Mouse (Mus musculus) G1E (cell line): ENCODE results near the gene Ngly1. TPM values are rescaled to one million over a fixed set of nuclear protein-coding genes. Genes with fewer than 3 reads are reported as not detected.

Experiments
- ATAC-seq: 2 replicates; pipeline ENCODE4 v1.8.0; 2016; ENCODE audit warnings: mild to moderate bottlenecking; ENCODE audit not compliant: insufficient number of reproducible peaks, poor library complexity, low FRiP score, severe bottlenecking; ENCODE audit errors: extremely low read depth
- DNase-seq: peaks from one replicate; pipeline ENCODE4 v3.0.0; 2012; ENCODE audit warnings: low spot score
- H3K27me3 ChIP-seq: 2 replicates; pipeline ENCODE4 v1.6.1; 2012; ENCODE audit warnings: mild to moderate bottlenecking, low read length, inconsistent platforms; ENCODE audit not compliant: insufficient read depth
- H3K36me3 ChIP-seq: replicated peaks from 2 replicates; pipeline ENCODE3; 2012; ENCODE audit warnings: mild to moderate bottlenecking, inconsistent platforms
- H3K4me1 ChIP-seq: 2 replicates; pipeline ENCODE4 v1.6.1; 2012; ENCODE audit warnings: low read depth, low read length, inconsistent platforms, mixed read lengths; ENCODE audit not compliant: insufficient read depth
- H3K4me3 ChIP-seq: 2 replicates; pipeline ENCODE4 v1.5.1; 2012; ENCODE audit warnings: low read depth, mild to moderate bottlenecking, inconsistent platforms, low read length, moderate library complexity, mixed read lengths
- H3K9me3 ChIP-seq: replicated peaks from 2 replicates; pipeline ENCODE4 v1.6.1; 2012; ENCODE audit warnings: inconsistent platforms
- CTCF ChIP-seq: IDR thresholded peaks from 2 replicates; pipeline ENCODE4 v1.5.1; 2012; ENCODE audit warnings: low read depth, low read length, inconsistent platforms, mixed read lengths
- GATA1 ChIP-seq: IDR thresholded peaks from 2 replicates; pipeline ENCODE4 v1.6.1; 2012; ENCODE audit warnings: borderline replicate concordance, low read length, inconsistent platforms, mixed read lengths
- GATA2 ChIP-seq: IDR thresholded peaks from 2 replicates; pipeline ENCODE4 v1.6.1; 2012; ENCODE audit warnings: low read depth, low read length, inconsistent platforms, borderline replicate concordance
- POLR2AphosphoS5 ChIP-seq: IDR thresholded peaks from 2 replicates; pipeline ENCODE4 v1.6.1; 2012; ENCODE audit warnings: low read depth, low read length, inconsistent platforms; ENCODE audit not compliant: insufficient replicate concordance
- TAL1 ChIP-seq: conservative IDR thresholded peaks from 2 replicates; pipeline ENCODE4 v1.6.1; 2012; ENCODE audit warnings: low read depth, low read length, inconsistent platforms, mixed read lengths
- polyA plus RNA-seq: library from polyadenylated mRNA; stranded (reverse); fragments of >175 nt; gene quantifications from 2 replicates; pipeline ENCODE4 v1.2.3, GENCODE M21; 2012
- total RNA-seq, 2 experiments: library from RNA; stranded (forward) in 1 of 2; stranded (reverse) in 1 of 2; fragments of 200-1000 nt in 1 of 2; fragments of >200 nt in 1 of 2; fragmentation: Nextera tagmentation in 1 of 2; gene quantifications; 2 replicates each; pipeline ENCODE4 v1.2.3; 2014 to 2017

The Ngly1 gene
- total and polyA plus RNA-seq, 3 experiments: 47.1 to 275 (median 48.2) TPM

DNA sequence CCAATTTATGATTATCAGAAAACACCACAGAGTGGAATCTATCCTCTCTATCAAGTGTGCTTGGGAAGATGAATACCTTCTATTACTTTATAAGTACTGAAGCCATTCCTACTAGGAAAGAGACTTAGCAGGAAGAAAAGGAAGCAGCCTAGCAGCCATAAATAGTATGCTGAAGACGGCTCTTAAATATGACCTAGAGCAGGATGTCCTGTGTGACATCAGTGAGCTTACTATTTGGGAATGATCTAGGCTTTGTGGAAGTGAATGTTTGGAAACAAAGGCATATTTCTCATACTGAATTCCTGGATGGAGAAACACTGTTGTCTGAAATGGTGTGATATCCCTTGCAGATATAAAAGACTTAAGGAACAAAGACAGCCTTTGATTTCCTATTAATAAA is 67.6 kb downstream of the Ngly1 start:
- Histone ChIP-seq H3K4me3 (no peak overlapping the region), H3K9me3 (no peaks in the 10 kb centered on the region), H3K36me3 (peaks cover 10% of the 10 kb centered on the region), H3K27me3 (peaks cover 3% of the 10 kb centered on the region; the same call in 1 of the 2 replicates), H3K4me1 (no peaks in the 10 kb centered on the region)
- TF ChIP-seq POLR2AphosphoS5 (no peak), GATA1 (no peak), GATA2 (no peak), TAL1 (no peak), CTCF (no peak)
- no peak for ATAC-seq
- no peak for DNase-seq

- ATAC-seq (no peak), DNase-seq (no peak)
- no peaks in the 10 kb centered on the region for H3K4me1 ChIP-seq
- H3K9me3 ChIP-seq: no peaks in the 10 kb centered on the region
- peaks cover 3% of the 10 kb centered on the region; the same call in 1 of the 2 replicates for H3K27me3 ChIP-seq
- TF ChIP-seq CTCF: no peak
- TF ChIP-seq POLR2AphosphoS5: no peak
- TF ChIP-seq TAL1: no peak
- no peak for TF ChIP-seq GATA2
- TF ChIP-seq GATA1: no peak
- H3K4me3 ChIP-seq: no peak overlapping the region
- H3K36me3 ChIP-seq: no peaks in the 10 kb centered on the region
Measured at GRCm38 (mm10) chr14:16319818-16320217, 70.7 kb downstream of the Ngly1 start.

DNA sequence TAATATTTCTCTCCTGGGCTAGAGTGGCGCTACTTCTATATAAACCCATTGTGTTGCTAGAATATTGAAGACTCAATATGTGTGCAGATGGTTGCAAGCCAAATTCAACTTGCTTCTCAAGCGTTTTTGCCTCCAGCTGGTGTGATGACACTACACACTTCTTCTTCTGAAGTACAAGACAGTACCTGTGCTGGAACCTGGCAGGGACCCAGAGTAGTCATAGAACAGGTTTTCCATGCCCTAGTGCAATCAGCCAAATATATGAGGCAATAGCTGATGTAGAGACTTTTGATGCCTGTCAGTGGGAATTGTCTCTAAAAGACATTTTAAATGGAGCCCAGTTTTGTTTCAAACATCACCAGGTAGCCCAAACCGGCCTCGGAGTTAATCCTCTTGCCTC is 75.3 kb downstream of the Ngly1 start:
- DNase-seq (no peak), ATAC-seq (no peak)
- H3K4me3 ChIP-seq: no peak overlapping the region
- TF ChIP-seq GATA2: no peak
- no peak for TF ChIP-seq GATA1
- no peak for TF ChIP-seq POLR2AphosphoS5
- no peak for TF ChIP-seq TAL1
- TF ChIP-seq CTCF: no peak
- H3K27me3 ChIP-seq: 0 out of 2 replicates have a peak, but pooled peaks cover 2% of the 10 kb centered on the region
- H3K9me3 ChIP-seq: no peaks in the 10 kb centered on the region
- H3K36me3 ChIP-seq: no peaks in the 10 kb centered on the region
- no peaks in the 10 kb centered on the region for H3K4me1 ChIP-seq

- Histone ChIP-seq H3K36me3 (no peaks in the 10 kb centered on the region), H3K4me3 (no peak overlapping the region), H3K9me3 (no peaks in the 10 kb centered on the region), H3K27me3 (0 out of 2 replicates have a peak, but pooled peaks cover 2% of the 10 kb centered on the region), H3K4me1 (no peaks in the 10 kb centered on the region)
- TF ChIP-seq TAL1 (no peak), GATA1 (no peak), CTCF (no peak), POLR2AphosphoS5 (no peak), GATA2 (no peak)
- DNase-seq (no peak), ATAC-seq (no peak; the same call in 1 of the 2 replicates)
Measured at GRCm38 (mm10) chr14:16325208-16325607, 76.1 kb downstream of the Ngly1 start.

DNA sequence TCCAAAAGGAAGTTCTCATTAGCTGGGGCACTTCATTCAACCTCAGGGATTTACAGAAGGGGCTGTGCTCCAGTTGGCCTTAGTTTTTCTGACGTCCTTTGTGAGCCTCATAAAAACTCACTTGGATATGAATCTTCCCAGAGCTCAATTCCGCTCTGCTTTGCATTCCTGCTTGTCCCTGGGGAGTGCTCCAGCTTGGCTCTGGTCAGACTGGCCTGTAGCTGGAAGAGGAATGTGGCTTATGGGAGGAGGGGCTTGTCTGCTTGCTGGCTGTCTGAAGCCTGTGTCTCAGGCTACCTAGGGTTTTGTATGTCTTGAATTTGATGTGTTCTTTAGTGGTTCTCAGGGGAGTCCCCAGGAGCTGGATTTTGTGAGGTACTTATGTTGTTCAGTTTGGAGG is 79.5 kb downstream of the Ngly1 start:
- no peaks in the 10 kb centered on the region for H3K36me3 ChIP-seq
- no peak overlapping the region for H3K4me3 ChIP-seq
- peaks cover 14% of the 10 kb centered on the region; the same call in 1 of the 2 replicates for H3K27me3 ChIP-seq
- no peaks in the 10 kb centered on the region for H3K9me3 ChIP-seq
- DNase-seq (no peak), ATAC-seq (no peak)
- H3K4me1 ChIP-seq: no peaks in the 10 kb centered on the region
- TF ChIP-seq POLR2AphosphoS5 (no peak), GATA1 (no peak), CTCF (no peak), TAL1 (no peak), GATA2 (no peak)

- Histone ChIP-seq H3K4me1 (no peaks in the 10 kb centered on the region), H3K36me3 (no peaks in the 10 kb centered on the region), H3K27me3 (peaks cover 16% of the 10 kb centered on the region), H3K9me3 (no peaks in the 10 kb centered on the region), H3K4me3 (no peak overlapping the region)
- DNase-seq (no peak), ATAC-seq (no peak)
- TF ChIP-seq POLR2AphosphoS5: no peak
- no peak for TF ChIP-seq GATA2
- no peak for TF ChIP-seq TAL1
Measured at GRCm38 (mm10) chr14:16328959-16329480, 79.9 kb downstream of the Ngly1 start.
